Mouse (Mus musculus): ENCODE data around the gene Htra3. TPM values are rescaled to one million over a fixed set of nuclear protein-coding genes. Genes with fewer than 3 reads are reported as not detected.

Gene Htra3
- total and polyA plus RNA-seq, 2 experiments from 2014 or later = 13.2 to 16.4 TPM

DNA sequence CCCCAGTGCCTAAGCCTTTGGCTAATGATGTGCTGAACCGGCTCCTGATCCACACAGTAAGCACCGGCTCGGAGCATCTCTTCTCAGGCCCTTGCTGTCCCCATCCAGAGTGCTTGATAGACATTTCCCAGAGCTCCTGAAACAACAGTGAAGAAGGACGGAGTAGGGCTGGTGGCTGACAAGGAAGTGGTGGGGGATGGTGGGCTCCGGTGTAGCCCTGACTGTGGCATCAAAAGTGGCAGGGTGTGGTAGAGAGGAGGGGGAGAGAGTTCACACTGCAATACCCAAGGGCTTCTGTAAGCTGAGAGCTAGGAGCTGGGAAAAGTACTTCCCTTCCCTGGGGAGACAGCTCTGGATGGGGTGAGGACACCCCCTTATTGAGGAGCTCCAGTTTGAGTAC lies 47.8 kb downstream of the Htra3 start:
- Histone ChIP-seq H3K4me1 (ENCODE audit: insufficient read depth) (no peaks in the 10 kb centered on the region), H3K9me3 (ENCODE audit: low read length) (no peaks in the 10 kb centered on the region), H3K4me2 (ENCODE audit: low read depth) (no peak overlapping the region), H3K36me3 (ENCODE audit: insufficient read depth) (no peaks in the 10 kb centered on the region), H3K27me3 (ENCODE audit: insufficient read depth, low read length) (no peaks in the 10 kb centered on the region), H3K9ac (no peak overlapping the region), H3K4me3 (ENCODE audit: low read depth, low read length) (no peak overlapping the region), H3K27ac (ENCODE audit: low read depth, low read length) (no peak overlapping the region)
- TF ChIP-seq CTCF (IDR thresholded peaks at IDR 0.05; ENCODE audit: low read depth) = no peak
- WGBS = 74% methylated on average over 5 of the region's 5 CpGs
- DNase-seq (no peak), ATAC-seq (no peak)

DNA sequence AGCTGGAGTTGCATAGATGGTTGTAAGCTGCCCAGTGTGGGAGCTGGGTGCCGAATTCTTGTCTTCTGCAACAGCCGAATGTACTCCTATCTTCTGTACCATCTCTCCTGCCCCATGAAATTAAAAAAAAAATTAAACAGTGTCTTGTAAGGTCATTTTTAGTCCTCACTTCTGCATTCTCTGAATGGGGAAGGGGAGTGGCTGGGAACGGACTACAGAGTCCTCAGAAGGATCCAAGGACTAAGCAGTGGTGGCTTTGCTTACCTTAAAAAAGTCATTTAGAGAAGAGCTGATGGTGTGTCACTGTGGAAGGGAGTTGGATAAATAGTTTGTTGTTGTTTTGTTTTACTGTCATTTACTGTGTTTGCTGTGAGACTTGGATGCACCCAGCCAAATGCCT lies 48.4 kb downstream of the Htra3 start:
- no peak for ATAC-seq
- 79% methylated on average over 3 of the region's 3 CpGs for WGBS
- H3K9me3 ChIP-seq (ENCODE audit: low read length) = no peaks in the 10 kb centered on the region
- no peak overlapping the region for H3K4me3 ChIP-seq (ENCODE audit: low read depth, low read length)
- H3K9ac ChIP-seq = no peak overlapping the region
- no peak for TF ChIP-seq CTCF (IDR thresholded peaks at IDR 0.05; ENCODE audit: low read depth)
- no peaks in the 10 kb centered on the region for H3K4me1 ChIP-seq (ENCODE audit: insufficient read depth)
- H3K36me3 ChIP-seq (ENCODE audit: insufficient read depth) = no peaks in the 10 kb centered on the region
- H3K4me2 ChIP-seq (ENCODE audit: low read depth) = no peak overlapping the region
- DNase-seq = no peak
- H3K27ac ChIP-seq (ENCODE audit: low read depth, low read length) = no peak overlapping the region
- no peaks in the 10 kb centered on the region for H3K27me3 ChIP-seq (ENCODE audit: insufficient read depth, low read length)

DNA sequence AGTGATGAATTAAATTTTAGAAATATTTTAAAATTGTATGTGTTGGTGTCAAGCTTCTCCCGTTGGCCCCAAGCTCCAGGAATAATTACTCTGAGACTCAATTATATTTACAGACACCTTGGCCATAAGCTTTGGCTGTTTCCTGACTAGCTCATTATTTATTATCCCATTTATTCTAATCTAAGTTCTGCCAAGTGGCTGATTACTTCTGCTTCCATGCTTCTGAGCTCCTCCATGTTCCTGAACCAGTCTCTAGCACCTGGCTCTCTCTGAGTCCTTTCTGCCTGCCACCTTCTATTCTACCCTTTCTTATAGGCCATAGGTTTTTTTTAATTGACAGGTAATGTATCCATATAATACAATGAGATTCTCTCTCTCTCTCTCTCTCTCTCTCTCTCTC lies 48.9 kb downstream of the Htra3 start:
- DNase-seq (no peak), ATAC-seq (no peak)
- H3K4me3 ChIP-seq (ENCODE audit: low read depth, low read length) = no peak overlapping the region
- no peaks in the 10 kb centered on the region for H3K27me3 ChIP-seq (ENCODE audit: insufficient read depth, low read length)
- no peak overlapping the region for H3K4me2 ChIP-seq (ENCODE audit: low read depth)
- WGBS = 53% methylated on average over 1 of the region's 1 CpGs
- H3K36me3 ChIP-seq (ENCODE audit: insufficient read depth) = no peaks in the 10 kb centered on the region
- H3K27ac ChIP-seq (ENCODE audit: low read depth, low read length) = no peak overlapping the region
- H3K9ac ChIP-seq = no peak overlapping the region
- H3K9me3 ChIP-seq (ENCODE audit: low read length) = no peaks in the 10 kb centered on the region
- no peaks in the 10 kb centered on the region for H3K4me1 ChIP-seq (ENCODE audit: insufficient read depth)
- TF ChIP-seq CTCF (IDR thresholded peaks at IDR 0.05; ENCODE audit: low read depth) = no peak

- no peaks in the 10 kb centered on the region for H3K9me3 ChIP-seq (ENCODE audit: low read length)
- H3K4me2 ChIP-seq (ENCODE audit: low read depth) = no peak overlapping the region
- no peak overlapping the region for H3K27ac ChIP-seq (ENCODE audit: low read depth, low read length)
- no peak overlapping the region for H3K4me3 ChIP-seq (ENCODE audit: low read depth, low read length)
- TF ChIP-seq CTCF (IDR thresholded peaks at IDR 0.05; ENCODE audit: low read depth) = no peak
- no peaks in the 10 kb centered on the region for H3K4me1 ChIP-seq (ENCODE audit: insufficient read depth)
- ATAC-seq = no peak
- DNase-seq = no peak
- no peaks in the 10 kb centered on the region for H3K27me3 ChIP-seq (ENCODE audit: insufficient read depth, low read length)
- H3K9ac ChIP-seq = no peak overlapping the region
- no peaks in the 10 kb centered on the region for H3K36me3 ChIP-seq (ENCODE audit: insufficient read depth)
These were observed 50.2 kb downstream of the Htra3 start for GRCm38 (mm10) chr5:35629333-35629732.

- WGBS = 33% methylated on average over 1 of the region's 1 CpGs
- no peak overlapping the region for H3K4me2 ChIP-seq (ENCODE audit: low read depth)
- TF ChIP-seq CTCF (IDR thresholded peaks at IDR 0.05; ENCODE audit: low read depth) = no peak
- H3K27me3 ChIP-seq (ENCODE audit: insufficient read depth, low read length) = no peaks in the 10 kb centered on the region
- ATAC-seq (peak; percentile 48), DNase-seq (peak; percentile 27)
- H3K27ac ChIP-seq (ENCODE audit: low read depth, low read length) = no peak overlapping the region
- H3K4me1 ChIP-seq (ENCODE audit: insufficient read depth) = no peaks in the 10 kb centered on the region
- H3K4me3 ChIP-seq (ENCODE audit: low read depth, low read length) = no peak overlapping the region
- H3K9me3 ChIP-seq (ENCODE audit: low read length) = no peaks in the 10 kb centered on the region
- no peak overlapping the region for H3K9ac ChIP-seq
- no peaks in the 10 kb centered on the region for H3K36me3 ChIP-seq (ENCODE audit: insufficient read depth)
These were observed 50.9 kb downstream of the Htra3 start for GRCm38 (mm10) chr5:35628685-35629084.

- H3K4me1 ChIP-seq (ENCODE audit: insufficient read depth) = no peaks in the 10 kb centered on the region
- H3K27ac ChIP-seq (ENCODE audit: low read depth, low read length) = no peak overlapping the region
- TF ChIP-seq CTCF (IDR thresholded peaks at IDR 0.05; ENCODE audit: low read depth) = peak; percentile 37; the same call in 1 of the 2 replicates
- ATAC-seq = no peak
- no peaks in the 10 kb centered on the region for H3K36me3 ChIP-seq (ENCODE audit: insufficient read depth)
- no peak overlapping the region for H3K9ac ChIP-seq
- H3K4me3 ChIP-seq (ENCODE audit: low read depth, low read length) = no peak overlapping the region
- 66% methylated on average over 7 of the region's 7 CpGs for WGBS
- H3K9me3 ChIP-seq (ENCODE audit: low read length) = no peaks in the 10 kb centered on the region
- H3K27me3 ChIP-seq (ENCODE audit: insufficient read depth, low read length) = no peaks in the 10 kb centered on the region
- no peak for DNase-seq
- no peak overlapping the region for H3K4me2 ChIP-seq (ENCODE audit: low read depth)
These were observed 52.2 kb downstream of the Htra3 start for GRCm38 (mm10) chr5:35627307-35627840.

- no peak overlapping the region for H3K4me3 ChIP-seq (ENCODE audit: low read depth, low read length)
- H3K9me3 ChIP-seq (ENCODE audit: low read length) = no peaks in the 10 kb centered on the region
- H3K27me3 ChIP-seq (ENCODE audit: insufficient read depth, low read length) = no peaks in the 10 kb centered on the region
- no peak for TF ChIP-seq CTCF (IDR thresholded peaks at IDR 0.05; ENCODE audit: low read depth)
- no peaks in the 10 kb centered on the region for H3K36me3 ChIP-seq (ENCODE audit: insufficient read depth)
- no peak for ATAC-seq
- H3K4me1 ChIP-seq (ENCODE audit: insufficient read depth) = no peaks in the 10 kb centered on the region
- no peak overlapping the region for H3K9ac ChIP-seq
- no peak overlapping the region for H3K4me2 ChIP-seq (ENCODE audit: low read depth)
- no peak for DNase-seq
- H3K27ac ChIP-seq (ENCODE audit: low read depth, low read length) = no peak overlapping the region
- 82% methylated on average over 2 of the region's 2 CpGs for WGBS
These were observed 53.2 kb downstream of the Htra3 start for GRCm38 (mm10) chr5:35626408-35626807.

Measured in forebrain, postnatal 0 days (tissue).